Mouse (Mus musculus) bone marrow, adult 2 months (tissue): Measurements from ENCODE around the gene Gpr83.
"Not testable (repeated sequence)": the region's sequence is repeated elsewhere in the genome, so short reads cannot be mapped to it uniquely, and the experiment has no call there.

Experiments
- CTCF ChIP-seq: fragments of 200-500 bp; IDR thresholded peaks from 2 replicates; pipeline ENCODE4 v1.5.1; 2011; ENCODE audit warnings: low read length, control low read depth; ENCODE audit not compliant: control insufficient read depth, insufficient read depth
- POLR2A ChIP-seq: fragments of 200-500 bp; IDR thresholded peaks from 2 replicates; pipeline ENCODE4 v1.6.1; 2011; ENCODE audit warnings: low read depth, mild to moderate bottlenecking, control low read depth, low read length, borderline replicate concordance; ENCODE audit not compliant: control insufficient read depth

DNA sequence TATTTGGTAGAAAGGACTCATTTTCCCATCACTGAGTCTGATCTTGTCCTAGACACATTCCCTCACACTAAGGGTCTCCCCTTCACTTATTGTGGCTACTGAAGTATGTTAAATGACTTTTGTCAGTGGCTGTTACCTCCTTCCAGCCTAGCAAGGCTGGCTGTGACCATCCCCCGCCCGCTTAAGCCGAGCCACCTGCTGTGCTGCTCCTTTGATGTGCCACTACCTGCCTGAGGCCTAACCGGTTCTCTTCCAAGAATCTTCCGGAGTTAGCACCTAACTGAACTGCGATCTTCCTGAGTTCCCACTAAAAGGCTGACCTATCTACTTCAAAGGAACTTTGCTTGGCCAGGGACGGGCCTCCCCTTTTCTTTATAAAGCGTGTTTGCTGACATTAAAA is 16.6 kb downstream of the Gpr83 start:
- TF ChIP-seq CTCF, POLR2A: not testable (repeated sequence)
